Mouse (Mus musculus) forebrain, embryonic 10.5 days (tissue): ENCODE measurements around the gene Sh3glb2. TPM values are rescaled to one million over a fixed set of nuclear protein-coding genes. Genes with fewer than 3 reads are reported as not detected.

Experiments
- DNase-seq: peaks from one replicate; pipeline ENCODE4 v3.0.0-alpha.2; 2017; ENCODE audit warnings: low spot score; ENCODE audit errors: extremely low spot score
- H3K27ac ChIP-seq: fragments of 300-500 bp; sonication (generic); 2 replicates; pipeline ENCODE4 v1.5.1; 2016; ENCODE audit warnings: mild to moderate bottlenecking
- H3K27me3 ChIP-seq: fragments of 300-500 bp; sonication (generic); 2 replicates; pipeline ENCODE4 v1.6.1; 2016; ENCODE audit warnings: mild to moderate bottlenecking; ENCODE audit not compliant: poor library complexity, severe bottlenecking
- H3K36me3 ChIP-seq: fragments of 300-500 bp; sonication (generic); replicated peaks from 2 replicates; pipeline ENCODE4 v1.6.1; 2016; ENCODE audit warnings: mild to moderate bottlenecking, moderate library complexity
- H3K4me1 ChIP-seq: fragments of 300-500 bp; sonication (generic); 2 replicates; pipeline ENCODE4 v1.6.1; 2016
- H3K4me3 ChIP-seq: fragments of 300-500 bp; sonication (generic); 2 replicates; pipeline ENCODE4 v1.5.1; 2016; ENCODE audit warnings: mild to moderate bottlenecking, moderate library complexity
- H3K9me3 ChIP-seq: fragments of 300-500 bp; sonication (generic); 2 replicates; pipeline ENCODE4 v1.6.1; 2016; ENCODE audit warnings: mild to moderate bottlenecking, moderate library complexity
- WGBS: fragments of 180-500 bp; shearing (Covaris S2); methylation state at CpG from one replicate; pipeline ENCODE4 v1.1.7; 2016; 5-methylcytosine and 5-hydroxymethylcytosine counted together
- microRNA-seq: library from miRNA; unstranded; fragments of <30 nt; microRNA quantifications from one replicate; pipeline ENCODE4, GENCODE M21; 2017
- polyA plus RNA-seq: library from polyadenylated mRNA; unstranded; fragments of >200 nt; fragmentation: Nextera tagmentation; extraction: Ambion mirVana; gene quantifications from 2 replicates; pipeline ENCODE4 v1.2.1, GENCODE M21; 2016

Sh3glb2 gene
- polyA plus RNA-seq, 1 experiment from 2014 or later, result 76.9 TPM

GRCm38 (mm10) chr2:30316955-30317354 lies 42.2 kb downstream of the Sh3glb2 start:
- Histone ChIP-seq H3K4me1 (no peaks in the 10 kb centered on the region), H3K36me3 (peaks cover 100% of the 10 kb centered on the region), H3K9me3 (no peaks in the 10 kb centered on the region), H3K27me3 (no peaks in the 10 kb centered on the region), H3K27ac (no peak overlapping the region), H3K4me3 (no peak overlapping the region)
- WGBS, result 96% methylated on average over 5 of the region's 5 CpGs
- no peak for DNase-seq

DNA sequence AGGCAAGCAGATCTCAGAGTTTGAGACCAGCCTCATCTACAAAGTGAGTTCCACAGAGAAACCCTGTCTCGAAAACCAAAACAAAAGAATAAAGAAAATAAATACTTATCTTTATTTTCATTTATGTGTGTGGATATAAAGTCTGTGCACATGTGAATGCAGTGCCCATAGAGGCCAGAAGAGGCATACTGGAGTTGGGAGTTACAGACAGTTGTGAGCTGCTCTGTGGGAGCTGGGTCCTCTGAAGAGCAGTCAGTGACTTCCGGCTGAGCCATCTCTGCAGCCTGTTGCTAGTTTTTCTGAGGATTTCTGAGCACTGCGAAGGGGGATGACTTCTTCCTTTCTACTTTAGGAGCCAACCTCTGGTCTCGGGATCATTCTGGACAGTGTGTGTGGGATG lies 43.0 kb downstream of the Sh3glb2 start:
- WGBS, result 95% methylated on average over 4 of the region's 4 CpGs
- Histone ChIP-seq H3K27me3 (no peaks in the 10 kb centered on the region), H3K36me3 (peaks cover 98% of the 10 kb centered on the region), H3K4me1 (no peaks in the 10 kb centered on the region), H3K27ac (no peak overlapping the region), H3K4me3 (no peak overlapping the region), H3K9me3 (no peaks in the 10 kb centered on the region)
- DNase-seq, result no peak

GRCm38 (mm10) chr2:30311481-30311880 lies 47.7 kb downstream of the Sh3glb2 start:
- no peak for DNase-seq
- Histone ChIP-seq H3K27ac (no peak overlapping the region), H3K4me3 (no peak overlapping the region), H3K4me1 (no peaks in the 10 kb centered on the region), H3K9me3 (no peaks in the 10 kb centered on the region), H3K27me3 (no peaks in the 10 kb centered on the region), H3K36me3 (peaks cover 98% of the 10 kb centered on the region)
- WGBS, result 98% methylated on average over 2 of the region's 2 CpGs

- Histone ChIP-seq H3K27me3 (no peaks in the 10 kb centered on the region), H3K4me3 (no peak overlapping the region), H3K9me3 (no peaks in the 10 kb centered on the region), H3K36me3 (peaks cover 98% of the 10 kb centered on the region), H3K4me1 (no peaks in the 10 kb centered on the region), H3K27ac (no peak overlapping the region)
- 89% methylated on average over 3 of the region's 3 CpGs for WGBS
- DNase-seq, result no peak
Measured at GRCm38 (mm10) chr2:30309351-30309750, 49.8 kb downstream of the Sh3glb2 start.

DNA sequence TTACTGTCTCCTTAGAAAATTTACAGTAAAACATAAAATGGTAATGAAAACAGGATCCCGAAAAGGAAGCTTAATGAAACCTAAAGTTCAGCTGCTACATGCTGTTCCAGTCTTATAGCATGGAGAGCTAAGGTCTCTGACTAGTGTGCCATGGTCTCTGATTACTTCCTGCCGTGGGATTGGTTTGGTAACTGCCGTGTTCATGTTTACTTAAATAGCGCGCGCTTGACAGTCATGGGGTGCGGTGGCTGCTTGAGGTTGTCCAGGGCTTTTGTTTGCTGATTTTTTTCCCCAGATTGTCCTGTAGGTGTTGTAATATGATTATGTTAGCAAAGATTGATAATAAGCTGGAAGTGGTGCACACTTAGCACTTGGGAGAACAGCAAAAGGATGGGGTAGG lies 53.0 kb downstream of the Sh3glb2 start:
- no peak overlapping the region for H3K4me3 ChIP-seq
- no peak for DNase-seq
- H3K27ac ChIP-seq, result no peak overlapping the region
- H3K27me3 ChIP-seq, result no peaks in the 10 kb centered on the region
- 98% methylated on average over 7 of the region's 7 CpGs for WGBS
- H3K9me3 ChIP-seq, result no peaks in the 10 kb centered on the region
- H3K36me3 ChIP-seq, result peaks cover 100% of the 10 kb centered on the region
- no peaks in the 10 kb centered on the region for H3K4me1 ChIP-seq

DNA sequence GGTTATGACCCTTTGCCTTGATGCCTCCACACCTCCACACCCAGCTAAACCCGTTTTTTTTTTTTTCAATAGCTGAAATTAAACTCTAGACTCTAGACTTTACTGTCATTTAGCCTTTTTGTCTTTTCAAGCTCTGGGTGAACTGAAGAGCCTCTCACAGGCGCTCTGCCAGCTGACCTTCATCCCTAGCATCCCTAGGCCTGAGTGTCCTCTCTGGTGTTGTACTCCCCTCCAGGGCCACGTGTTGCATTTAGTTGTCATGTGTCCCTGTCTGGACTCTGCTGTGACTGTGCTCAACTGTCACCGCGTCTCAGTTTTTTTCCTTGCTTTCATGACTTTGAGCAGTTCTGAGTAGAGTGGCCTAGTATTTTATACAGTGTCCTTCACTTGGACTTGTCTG lies 59.2 kb downstream of the Sh3glb2 start:
- Histone ChIP-seq H3K4me3 (no peak overlapping the region), H3K9me3 (no peaks in the 10 kb centered on the region), H3K27me3 (no peaks in the 10 kb centered on the region), H3K4me1 (no peaks in the 10 kb centered on the region), H3K36me3 (peaks cover 98% of the 10 kb centered on the region), H3K27ac (no peak overlapping the region)
- WGBS, result 91% methylated on average over 5 of the region's 5 CpGs
- DNase-seq, result no peak

- 82% methylated on average over 3 of the region's 3 CpGs for WGBS
- H3K9me3 ChIP-seq, result no peaks in the 10 kb centered on the region
- no peak for DNase-seq
- no peaks in the 10 kb centered on the region for H3K27me3 ChIP-seq
- H3K27ac ChIP-seq, result no peak overlapping the region
- H3K4me1 ChIP-seq, result no peaks in the 10 kb centered on the region
- no peak overlapping the region for H3K4me3 ChIP-seq
- H3K36me3 ChIP-seq, result peaks cover 98% of the 10 kb centered on the region
Measured at GRCm38 (mm10) chr2:30299525-30299924, 59.6 kb downstream of the Sh3glb2 start.

Small RNA genes within 50 kb of the gene (microRNA-seq; reads per million reads assigned to microRNA genes)
- gene Gm47292, result not detected

Other genes with a start within 250 kb of the Sh3glb2 start
- gene Zer1, start 234.8 kb downstream of the Sh3glb2 start, polyA plus RNA-seq, result 6.3 and 6.6 TPM in 2 replicates
- 7.8 and 8.6 TPM in 2 replicates for gene Tbc1d13, start 225.6 kb downstream of the Sh3glb2 start, polyA plus RNA-seq
- gene Endog, start 187.8 kb downstream of the Sh3glb2 start, polyA plus RNA-seq, result 17.1 and 17.9 TPM in 2 replicates
- gene Spout1, start 180.9 kb downstream of the Sh3glb2 start, polyA plus RNA-seq, result 92.5 and 96.1 TPM in 2 replicates
- gene Kyat1, start 153.5 kb downstream of the Sh3glb2 start, polyA plus RNA-seq, result 7.0 and 8.6 TPM in 2 replicates
- 41.5 and 44.7 TPM in 2 replicates for gene Lrrc8a, start 121.6 kb downstream of the Sh3glb2 start, polyA plus RNA-seq
- 0.09 and 0.16 TPM in 2 replicates for gene Gm28035, start 118.8 kb downstream of the Sh3glb2 start, polyA plus RNA-seq
- gene Phyhd1, start 93.1 kb downstream of the Sh3glb2 start, polyA plus RNA-seq, result 2.7 and 3.4 TPM in 2 replicates
- gene Gm28038, start 78.3 kb downstream of the Sh3glb2 start, polyA plus RNA-seq, result not detected in 2 replicates
- 26.0 and 26.5 TPM in 2 replicates for gene Dolk, start 73.0 kb downstream of the Sh3glb2 start, polyA plus RNA-seq
- gene Nup188, start 72.9 kb downstream of the Sh3glb2 start, polyA plus RNA-seq, result 65.2 and 72.8 TPM in 2 replicates
- gene Miga2, start 4.9 kb upstream of the Sh3glb2 start, polyA plus RNA-seq, result 29.9 and 30.9 TPM in 2 replicates
- gene Dolpp1, start 32.9 kb upstream of the Sh3glb2 start, polyA plus RNA-seq, result 54.8 and 60.1 TPM in 2 replicates
- gene Crat, start 56.5 kb upstream of the Sh3glb2 start, polyA plus RNA-seq, result 23.2 and 23.6 TPM in 2 replicates
- 149 and 165 TPM in 2 replicates for gene Ptpa, start 56.7 kb upstream of the Sh3glb2 start, polyA plus RNA-seq
- gene Ier5l, start 114.9 kb upstream of the Sh3glb2 start, polyA plus RNA-seq, result 1.6 and 2.0 TPM in 2 replicates
- 0.35 TPM in 1 of 2 replicates, not detected in the other for gene Cstad, start 235.7 kb upstream of the Sh3glb2 start, polyA plus RNA-seq